Mouse (Mus musculus) erythroblast, embryonic 14.5 days (primary cell): ENCODE results near the gene Hoxa2.

Experiments used
- GATA1 ChIP-seq: IDR thresholded peaks from 2 replicates; pipeline ENCODE4 v1.6.1; 2012; ENCODE audit warnings: low read length, inconsistent platforms, mixed read lengths
- TAL1 ChIP-seq: IDR thresholded peaks from 3 replicates; pipeline ENCODE4 v1.6.1; 2012; ENCODE audit warnings: low read length, inconsistent platforms, mixed read lengths

- TF ChIP-seq TAL1 (no peak), GATA1 (no peak)
Measured at GRCm38 (mm10) chr6:52212556-52213118, 48.0 kb upstream of the Hoxa2 start.
